Mouse (Mus musculus) lung, postnatal 0 days (tissue): Measurements from ENCODE around the gene Gucy2g.

Source experiments
- CTCF ChIP-seq: IDR thresholded peaks from 2 replicates; pipeline ENCODE4 v1.5.1; 2016; ENCODE audit warnings: antibody characterized with exemption, mild to moderate bottlenecking
- EP300 ChIP-seq: IDR thresholded peaks from 2 replicates; pipeline ENCODE4 v1.6.1; 2016; ENCODE audit warnings: antibody characterized with exemption, mild to moderate bottlenecking, control low read depth

DNA sequence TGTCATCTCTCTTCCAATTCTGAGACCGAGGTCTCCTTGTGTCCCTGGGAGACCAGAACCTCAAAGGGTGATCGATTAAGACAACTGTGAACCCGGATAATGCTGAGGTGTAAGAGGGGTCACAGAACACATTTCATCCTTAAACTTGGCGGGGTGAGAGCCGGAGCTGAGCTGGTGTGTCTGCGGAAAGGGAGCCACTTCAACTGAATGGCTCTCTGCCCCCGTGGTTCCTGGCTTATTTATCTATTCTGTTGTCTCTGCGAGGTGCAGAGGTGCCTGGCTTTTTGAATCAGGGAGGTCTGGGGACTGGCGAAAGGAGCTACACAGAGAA lies 12.2 kb upstream of the Gucy2g start:
- TF ChIP-seq CTCF (no peak), EP300 (no peak)
